Mouse (Mus musculus) right cerebral cortex, adult 2 months (tissue): ENCODE data around the gene Cald1.

ENCODE experiments used
- DNase-seq, 2 experiments: peaks; one replicate each; pipeline ENCODE4 v3.0.0; 2021 to 2022; ENCODE audit warnings: low spot score in 2 of 2

Cald1 gene

DNA sequence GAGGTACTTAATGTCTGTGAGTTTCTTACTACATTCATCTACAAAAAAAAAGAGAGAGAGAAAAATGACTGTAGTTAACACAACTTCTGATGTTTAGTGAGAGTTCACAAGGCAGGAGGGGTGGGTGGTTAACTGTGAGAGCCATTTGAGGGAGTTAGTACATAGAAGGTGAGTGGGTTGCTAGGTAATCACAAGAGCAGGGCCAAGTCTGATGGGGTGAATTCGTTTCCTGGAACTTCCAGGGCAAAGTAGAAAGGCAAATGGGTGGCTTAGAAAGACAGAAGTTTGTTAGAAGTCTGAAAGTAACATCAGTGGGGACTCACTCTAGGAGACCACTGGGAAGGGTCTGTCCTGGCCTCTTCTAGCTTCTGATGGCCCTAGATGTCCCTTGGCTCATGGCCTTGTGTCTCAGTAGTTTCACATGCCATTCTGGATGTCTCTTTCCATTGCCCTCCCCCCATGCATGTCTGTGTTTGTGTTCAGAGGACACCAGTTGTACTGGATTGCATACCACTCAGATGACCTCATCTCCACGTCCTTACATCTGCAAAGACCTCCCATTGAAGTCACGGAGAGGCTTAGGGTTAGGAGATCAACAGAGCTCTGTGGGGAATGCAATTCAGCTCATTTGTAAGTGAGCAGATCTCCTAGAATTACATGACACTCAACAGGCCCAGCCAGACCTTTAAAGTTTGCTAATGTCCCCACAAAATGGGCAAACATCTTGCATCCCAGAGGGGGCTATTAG lies 118.8 kb downstream of the Cald1 start:
- no peak for DNase-seq

DNA sequence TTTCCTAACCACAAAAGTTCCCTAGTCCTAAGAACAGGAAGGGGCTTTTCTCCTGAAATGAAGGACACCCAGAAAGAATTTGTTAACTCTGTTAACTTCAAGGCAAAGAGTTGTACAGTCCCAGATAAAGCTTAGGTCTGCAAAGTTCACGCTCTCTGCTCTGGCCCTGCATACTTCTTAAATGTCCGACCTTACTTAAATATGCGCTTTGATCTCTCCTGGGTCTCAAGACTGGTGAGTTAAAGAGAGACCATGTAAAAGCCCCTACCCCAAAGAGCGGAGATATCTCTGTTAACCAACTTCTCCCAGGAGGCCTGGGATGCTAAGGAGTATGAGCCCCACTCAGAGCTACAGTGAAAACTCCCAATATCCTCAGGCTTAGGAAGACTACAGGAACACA lies 119.4 kb downstream of the Cald1 start:
- no peak for DNase-seq

DNA sequence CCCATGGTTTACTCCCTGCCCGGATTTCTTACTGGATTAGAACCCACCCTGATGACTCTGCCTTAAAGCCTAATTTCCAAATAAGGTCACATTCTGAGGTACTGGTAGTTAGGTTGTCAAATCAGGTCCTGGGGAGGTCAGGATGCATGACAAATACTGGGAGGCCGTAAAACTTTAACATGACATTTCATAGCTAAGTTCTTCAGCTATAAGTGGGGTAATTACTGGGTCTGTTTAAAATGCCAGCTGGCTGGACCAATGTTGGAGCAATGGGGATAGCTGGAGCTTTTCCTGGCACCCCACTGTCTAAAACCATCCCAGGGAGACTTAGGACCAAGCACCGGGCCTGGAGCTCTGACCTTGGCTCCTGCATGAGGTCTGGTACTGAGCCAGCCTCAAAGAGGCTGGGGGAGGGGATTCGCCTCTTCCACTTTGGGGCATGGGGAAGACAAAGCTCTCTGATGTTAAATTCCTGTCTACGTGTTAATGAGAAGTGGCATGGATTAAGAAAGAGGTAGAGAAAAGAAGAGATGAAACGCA lies 120.9 kb downstream of the Cald1 start:
- no peak for DNase-seq

DNA sequence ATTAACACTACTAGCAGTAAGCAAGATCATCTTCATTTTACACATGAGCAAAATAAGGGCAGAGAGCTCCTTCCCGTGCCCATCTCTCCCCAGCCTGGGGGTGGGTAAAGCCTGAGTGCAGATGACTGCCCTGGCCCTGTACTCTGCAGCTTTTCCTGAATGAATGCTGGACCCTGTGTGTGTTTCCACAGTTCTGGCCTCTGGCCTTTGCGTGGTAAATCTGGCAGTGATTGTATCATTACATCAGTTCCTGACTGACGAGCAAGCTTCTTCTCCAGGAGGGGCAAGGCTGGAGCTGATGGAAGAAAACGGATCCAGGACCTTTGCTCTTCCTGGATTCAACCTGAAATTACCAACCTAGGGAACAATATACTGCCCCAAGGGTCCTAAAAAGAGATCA lies 122.1 kb downstream of the Cald1 start:
- no peak for DNase-seq

DNA sequence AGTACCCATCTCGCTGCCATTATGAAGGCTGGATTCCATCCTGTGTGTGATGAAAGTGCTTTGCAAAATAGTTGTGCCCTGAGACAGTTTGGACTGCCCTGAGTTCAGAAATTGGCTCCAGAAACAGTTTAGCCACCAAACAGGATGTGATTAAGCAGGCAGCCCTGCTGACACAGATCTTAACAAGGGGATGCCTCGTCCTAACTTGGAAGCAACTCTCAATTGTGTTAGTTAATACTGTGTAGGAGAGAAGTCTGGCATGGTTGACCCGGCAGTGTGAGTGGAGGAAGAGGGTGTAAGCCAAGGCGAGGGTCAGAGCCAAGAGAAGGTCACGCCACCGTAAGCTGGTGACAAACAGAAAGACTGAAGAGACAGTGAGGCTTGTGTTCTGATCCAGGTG lies 123.4 kb downstream of the Cald1 start:
- no peak for DNase-seq

DNA sequence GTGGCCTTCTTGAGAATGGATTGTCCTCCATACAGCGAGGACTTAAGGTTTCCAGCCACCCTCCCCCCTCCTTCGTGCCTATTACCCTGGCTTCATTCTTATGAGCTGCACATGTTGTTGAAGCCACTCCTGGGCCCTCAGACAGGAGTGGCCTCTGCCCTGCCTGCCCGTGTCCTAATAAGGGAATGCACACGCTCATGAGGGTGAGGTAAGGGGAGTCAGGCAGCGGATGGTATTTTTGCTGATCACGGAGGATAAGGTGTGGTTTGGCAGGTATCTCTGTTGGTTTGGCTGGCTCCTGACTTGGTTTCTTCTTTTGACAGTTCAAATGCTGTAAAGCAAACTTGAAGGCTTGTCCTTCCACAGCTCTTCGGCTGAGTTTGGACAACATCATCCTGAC lies 124.4 kb downstream of the Cald1 start:
- DNase-seq: no peak

DNA sequence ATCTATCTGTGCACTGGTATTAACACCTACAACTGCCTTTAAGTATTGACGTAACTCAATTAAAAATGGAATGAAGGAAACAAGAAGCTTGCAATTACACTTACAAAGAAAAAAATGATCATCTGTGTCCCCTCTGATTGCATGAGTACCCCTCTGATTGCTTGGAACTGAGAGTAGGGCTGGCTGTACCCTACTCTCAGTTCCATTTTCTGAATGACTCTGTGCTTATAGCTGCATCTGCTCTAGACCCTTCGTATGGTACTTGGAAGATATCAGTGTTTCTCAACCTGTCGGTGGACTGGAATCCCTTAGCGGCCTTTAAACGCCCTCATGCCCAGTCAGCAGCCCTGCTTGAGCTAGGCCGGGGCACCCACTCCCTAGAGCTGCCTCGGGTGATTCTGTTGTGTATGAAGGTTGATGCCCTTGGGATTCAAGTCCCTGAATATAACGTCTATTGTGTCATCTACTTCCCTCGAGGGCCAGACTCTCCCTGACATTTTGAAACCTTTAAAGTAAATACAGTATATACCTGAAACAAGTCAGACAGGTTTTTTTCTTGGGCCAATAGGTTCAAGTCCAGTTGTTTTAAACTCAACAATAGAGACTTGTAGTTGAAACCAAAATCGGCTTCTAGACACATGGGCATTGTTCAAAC lies 125.1 kb downstream of the Cald1 start:
- no peak for DNase-seq

DNA sequence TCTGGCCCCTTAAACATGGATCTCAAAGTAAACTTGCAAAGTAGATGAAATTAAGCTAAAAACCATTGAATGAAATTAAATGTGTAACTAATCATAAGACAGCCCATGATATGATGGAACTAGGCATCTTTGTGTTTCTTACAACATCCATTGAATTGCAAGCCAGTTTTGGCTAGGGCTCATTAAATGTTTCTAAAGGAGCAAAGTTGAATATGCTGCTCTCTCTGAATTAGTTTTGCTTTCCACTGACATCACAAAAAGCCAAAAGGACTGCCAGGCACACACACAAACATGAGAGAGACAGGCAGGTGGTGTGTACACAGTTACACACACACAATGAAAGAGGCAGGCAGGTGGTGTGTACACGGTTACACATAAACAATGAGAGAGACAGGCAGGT lies 127.4 kb downstream of the Cald1 start:
- DNase-seq: no peak

DNA sequence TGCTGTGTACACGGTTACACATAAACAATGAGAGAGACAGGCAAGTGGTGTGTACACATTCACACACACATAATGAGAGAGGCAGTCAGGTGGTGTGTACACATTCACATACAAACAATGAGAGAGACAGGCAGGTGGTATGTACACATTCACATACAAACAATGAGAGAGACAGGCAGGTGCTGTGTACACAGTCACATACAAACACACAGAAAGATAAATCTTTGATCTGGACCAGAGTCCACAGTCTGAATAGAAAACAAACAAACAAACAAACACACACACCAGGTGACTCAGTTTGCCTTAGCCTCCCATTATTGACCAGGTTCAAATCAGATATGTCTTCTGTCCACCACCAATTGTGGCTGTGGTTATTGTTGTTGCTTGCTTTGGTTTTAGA lies 127.8 kb downstream of the Cald1 start:
- no peak for DNase-seq

DNA sequence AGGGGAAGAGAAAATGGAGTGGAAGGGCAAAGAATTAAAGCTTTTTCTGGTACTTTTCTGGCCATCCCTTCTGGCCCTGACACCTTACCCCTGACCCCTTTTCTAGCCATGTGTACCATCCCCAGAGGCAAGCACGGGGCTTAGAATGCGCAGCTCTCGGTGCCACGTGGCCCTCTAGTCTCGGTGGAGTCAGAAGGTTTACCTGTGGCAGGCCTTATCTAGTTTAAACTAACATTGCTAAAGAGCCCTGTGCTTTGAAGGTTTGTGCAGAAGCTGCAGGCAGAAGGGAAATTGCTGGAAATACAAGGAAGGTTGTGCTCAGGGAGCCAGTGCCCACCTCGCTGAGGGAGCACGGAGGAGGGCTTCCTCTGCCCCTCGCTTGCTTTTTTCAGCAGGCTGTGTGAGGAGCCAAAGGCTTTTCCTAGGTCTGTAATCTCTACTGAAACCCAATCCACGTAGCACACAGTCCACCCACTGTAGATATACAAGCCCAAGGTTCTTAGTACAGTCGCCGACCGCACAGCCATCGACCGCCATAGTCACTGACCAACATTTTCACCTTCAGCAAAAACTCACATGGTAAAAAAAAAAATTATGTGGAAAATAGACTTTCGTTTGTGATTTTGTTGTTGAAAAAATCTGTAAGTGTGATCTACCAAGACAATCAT lies 129.2 kb downstream of the Cald1 start:
- DNase-seq: no peak

DNA sequence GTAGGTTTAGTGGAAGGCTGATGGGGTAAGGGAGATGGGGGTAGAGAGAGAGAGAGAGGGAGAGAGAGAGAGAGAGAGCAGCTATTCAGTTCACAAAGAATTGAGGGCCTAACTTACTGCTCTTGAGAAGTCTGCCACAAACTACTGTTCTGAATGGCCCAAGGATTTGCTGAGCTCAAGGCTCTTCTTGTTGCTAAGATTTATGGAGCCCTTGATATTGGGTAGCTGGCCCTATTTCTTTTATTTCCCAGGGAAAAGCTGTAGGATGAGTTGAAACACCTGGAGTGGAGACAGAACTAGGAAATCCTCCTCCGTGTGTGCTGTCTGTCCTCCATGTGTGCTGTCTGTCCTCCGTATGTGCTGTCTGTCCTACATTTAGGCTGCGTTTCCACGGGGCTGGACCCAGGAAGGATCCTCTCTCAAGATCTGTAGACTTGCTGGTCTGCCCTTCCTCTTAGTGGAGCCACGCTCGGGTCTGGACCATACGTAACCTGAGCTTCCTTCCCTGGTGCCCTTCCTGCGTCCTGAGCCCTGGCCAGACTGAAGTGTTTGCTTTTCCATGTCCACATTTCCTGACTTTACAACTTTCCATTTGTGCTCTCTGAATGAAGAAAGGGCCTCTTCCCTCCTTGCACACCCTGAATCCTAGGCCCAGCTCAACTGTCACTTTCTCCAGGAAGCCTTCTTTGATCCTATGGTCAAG lies 131.3 kb downstream of the Cald1 start:
- no peak for DNase-seq

DNA sequence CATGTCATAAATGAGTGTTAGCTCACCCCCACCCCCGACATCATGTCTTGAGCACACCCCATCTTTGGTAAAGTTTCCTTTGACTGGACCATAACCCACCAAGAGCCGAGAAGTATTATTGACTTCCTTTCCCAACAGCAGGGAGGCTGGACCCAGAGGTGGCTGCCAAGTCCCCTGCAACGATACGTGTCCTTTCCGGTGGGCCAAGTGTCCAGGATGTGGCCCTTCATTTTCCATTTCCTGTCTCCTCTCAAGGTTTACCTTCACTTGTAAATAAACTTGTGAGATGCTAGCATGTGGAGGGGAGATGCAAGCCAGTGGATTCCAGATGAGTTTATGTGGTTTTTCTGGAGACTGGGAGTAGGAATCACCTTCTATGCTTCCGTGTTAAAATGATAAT lies 132.7 kb downstream of the Cald1 start:
- no peak for DNase-seq

DNA sequence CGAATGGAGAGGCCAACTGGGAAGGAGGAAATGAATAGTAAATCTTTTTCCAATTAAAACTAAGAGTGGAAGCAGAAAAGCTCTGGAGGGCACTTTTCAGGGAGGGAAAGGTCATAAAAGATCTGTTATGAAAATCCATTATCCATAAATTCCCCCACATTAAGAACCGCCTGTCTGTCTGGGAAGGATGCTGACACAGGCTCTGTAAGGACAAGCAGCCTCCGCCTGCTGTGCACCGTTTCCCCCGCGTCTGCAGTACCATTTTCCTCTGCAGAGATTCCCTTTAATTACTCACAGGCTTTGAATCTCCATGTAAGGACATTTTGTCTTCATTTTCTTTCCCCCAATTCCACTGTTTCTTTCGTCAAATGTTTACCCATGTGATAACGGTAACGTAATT lies 133.2 kb downstream of the Cald1 start:
- DNase-seq: no peak

DNA sequence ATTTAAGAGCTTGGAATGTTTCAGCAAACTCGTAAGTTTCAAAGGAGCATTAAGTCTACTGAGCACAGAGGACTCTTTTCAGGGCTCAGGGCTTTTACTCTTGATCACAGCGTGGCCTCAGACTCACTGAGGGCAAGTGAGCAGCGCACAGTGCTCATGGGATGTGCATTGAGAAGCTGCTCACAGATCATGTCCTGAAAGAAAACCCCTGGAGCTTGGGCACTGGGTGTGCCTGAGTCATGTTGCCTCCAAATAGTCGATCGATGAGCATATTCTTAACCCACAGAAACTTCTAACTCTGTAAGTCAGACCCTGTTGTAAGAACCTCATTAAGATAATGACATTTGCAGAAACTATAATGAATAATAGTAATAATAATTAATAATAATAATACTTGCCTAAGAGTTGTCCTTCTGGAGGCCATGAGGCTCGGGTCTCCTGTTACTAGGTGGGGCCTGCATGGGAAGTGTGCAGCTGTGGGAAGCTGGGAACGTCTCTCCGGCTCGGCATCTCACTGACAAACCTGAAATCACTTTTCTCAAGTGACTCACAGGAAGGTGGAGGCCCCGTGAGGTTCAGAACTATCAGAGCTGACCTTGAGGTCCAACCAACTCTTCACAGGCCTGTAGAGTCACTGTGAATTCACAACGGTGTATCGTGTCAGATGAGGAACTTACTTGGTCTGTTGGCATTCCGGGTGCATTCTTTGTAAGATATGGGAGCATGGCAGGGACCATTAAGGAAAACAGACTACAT lies 136.8 kb downstream of the Cald1 start:
- no peak for DNase-seq

DNA sequence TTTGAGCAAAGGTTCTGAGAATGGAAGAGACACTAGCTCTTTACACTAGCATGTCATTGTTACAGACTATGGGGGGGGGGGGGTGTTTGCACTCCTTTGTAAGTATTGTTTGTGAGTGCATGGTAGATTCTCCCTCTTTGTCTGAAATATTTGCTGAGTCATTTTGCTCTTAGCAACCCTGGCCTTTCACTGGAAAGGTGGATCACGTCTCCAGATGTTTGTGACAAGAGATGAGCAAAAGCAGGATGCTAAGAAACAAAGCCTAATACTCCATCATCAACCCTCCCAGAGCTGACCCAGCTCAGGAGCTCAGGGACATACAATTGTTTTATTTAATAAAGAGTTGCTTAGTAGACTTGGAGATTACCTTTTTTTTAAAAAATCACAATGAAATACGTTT lies 138.6 kb downstream of the Cald1 start:
- DNase-seq: no peak

DNA sequence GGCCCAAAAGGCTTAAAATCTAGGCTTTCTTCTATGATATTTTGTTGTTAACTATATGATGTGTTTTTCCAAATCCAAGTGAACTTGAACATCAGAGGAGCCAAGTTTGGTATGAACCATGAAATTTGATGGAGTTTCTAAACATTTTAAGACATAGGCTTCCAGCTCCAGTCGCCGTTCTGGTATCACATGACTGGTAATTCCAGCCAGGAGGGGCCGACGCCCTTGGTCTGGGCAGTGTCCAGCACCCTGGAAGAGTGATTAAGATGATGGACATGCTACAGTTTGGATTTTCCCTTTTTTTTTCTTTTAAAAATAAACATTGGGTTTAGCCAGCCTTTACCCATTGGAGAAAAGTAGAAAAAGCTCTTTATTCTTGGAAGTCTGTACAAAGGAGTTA lies 145.6 kb downstream of the Cald1 start:
- DNase-seq: no peak

DNA sequence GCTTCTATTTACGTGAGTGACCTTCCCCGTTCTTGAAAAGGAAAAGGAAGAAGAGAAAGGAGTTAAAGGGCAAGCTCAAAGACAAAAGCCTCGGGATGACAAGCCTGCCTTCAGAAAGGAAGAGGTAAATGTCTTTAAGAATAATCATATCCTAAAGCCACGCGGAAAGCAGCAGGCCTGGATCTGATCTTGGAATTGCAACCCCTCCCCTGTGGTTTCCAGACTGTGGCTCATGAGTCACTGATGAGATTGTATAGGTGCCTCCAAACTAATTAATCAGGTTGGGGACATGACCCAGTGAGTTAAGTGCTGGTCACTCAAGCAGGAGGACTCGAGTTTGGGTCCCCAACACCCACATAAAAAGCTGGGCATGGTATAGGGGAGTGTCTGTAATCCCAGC lies 149.5 kb downstream of the Cald1 start:
- DNase-seq: no peak

DNA sequence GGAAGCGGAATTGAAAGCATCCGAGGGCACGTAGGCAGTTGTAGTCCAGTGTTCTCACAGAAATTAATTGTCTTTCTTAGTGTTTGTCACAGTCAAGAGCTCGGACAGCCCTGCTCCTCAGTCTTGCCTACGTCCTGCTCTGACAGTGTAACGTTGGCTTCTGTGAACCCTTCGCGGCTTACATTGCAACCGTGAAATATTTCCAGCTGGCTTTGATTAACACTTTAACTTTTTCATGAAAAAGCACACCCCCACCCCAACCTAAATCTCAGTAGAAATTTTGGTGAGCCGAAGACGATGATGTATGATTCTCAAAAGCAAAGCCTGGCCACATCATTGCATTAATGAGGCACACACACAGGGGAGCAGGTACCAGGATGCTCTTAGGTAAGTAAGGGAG lies 150.3 kb downstream of the Cald1 start:
- no peak for DNase-seq

DNA sequence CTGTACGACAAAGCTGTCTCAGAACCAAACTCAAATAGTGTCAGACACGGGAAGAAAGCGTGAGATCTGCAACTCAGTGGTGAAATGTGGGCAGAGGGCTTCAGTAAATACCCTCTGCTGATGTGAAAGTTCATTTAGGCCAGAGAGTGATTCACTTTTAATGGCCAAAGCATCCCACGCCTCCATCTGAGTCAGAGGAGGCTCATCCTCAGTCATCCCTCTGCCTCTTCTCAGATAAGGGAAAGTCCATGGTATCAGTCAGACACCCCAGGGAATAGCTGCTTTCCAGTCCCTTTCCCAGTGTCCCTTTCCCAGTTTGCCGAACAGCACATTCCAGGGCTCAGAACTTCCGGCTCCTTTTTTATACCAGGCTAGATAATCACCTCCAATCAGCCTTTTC lies 151.2 kb downstream of the Cald1 start:
- DNase-seq: no peak

DNA sequence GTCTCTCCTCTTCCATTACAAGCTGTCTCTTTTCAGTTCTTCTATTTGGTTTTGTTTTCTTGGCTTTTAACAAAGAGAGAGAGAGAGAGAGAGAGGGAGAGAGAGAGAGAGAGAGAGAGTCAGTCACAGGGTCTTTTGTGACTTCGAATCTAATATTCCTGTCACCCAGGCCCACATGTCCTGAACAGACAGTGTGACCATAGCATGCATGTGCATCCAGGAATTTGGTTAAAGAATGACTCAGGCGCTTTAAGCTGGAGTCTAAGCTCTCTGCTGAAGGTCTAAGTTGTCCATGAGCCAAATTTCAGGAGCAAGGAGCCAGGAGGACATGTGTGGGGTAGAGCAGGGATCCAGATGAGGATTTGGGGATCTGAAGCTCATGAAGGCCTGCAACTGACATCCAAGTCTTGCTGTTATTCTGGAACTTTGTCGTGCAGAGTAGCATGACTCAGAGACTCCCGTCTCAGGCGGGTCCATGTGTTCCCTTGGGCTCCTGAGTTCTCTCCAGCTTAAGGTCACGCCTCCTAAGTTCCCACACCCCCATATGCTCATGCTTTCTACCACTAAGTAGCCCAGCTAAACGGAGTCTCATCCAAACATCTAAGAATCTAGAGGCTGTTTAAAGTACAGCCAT lies 152.3 kb downstream of the Cald1 start:
- no peak for DNase-seq

DNA sequence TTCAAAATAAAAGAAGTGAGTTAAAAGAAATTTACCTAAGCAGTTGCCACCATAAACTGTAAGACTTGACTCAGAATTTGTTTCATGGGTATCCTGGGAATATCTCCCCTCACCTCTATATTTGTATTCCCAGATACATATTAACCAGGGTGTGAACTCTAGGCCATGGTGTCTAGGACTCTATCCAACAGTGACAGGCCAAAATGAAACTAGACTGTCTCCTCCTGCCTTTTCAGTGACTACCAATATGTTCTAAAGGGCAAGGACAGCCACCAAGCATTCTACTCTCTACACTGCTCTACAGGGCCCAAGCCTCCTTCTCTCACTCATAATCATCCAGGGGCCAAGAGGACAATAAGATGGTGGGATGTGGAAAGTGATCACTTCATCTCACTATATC lies 153.3 kb downstream of the Cald1 start:
- no peak for DNase-seq
